Mouse (Mus musculus) NIH3T3 (cell line): ENCODE results near the gene Itih5.
A peak's percentile ranks its signal among the peaks of the same experiment; 100 is the strongest.

Source experiments
- DNase-seq: peaks from one replicate; pipeline ENCODE4 v3.0.0-alpha.2; 2012; ENCODE audit warnings: low read depth

The Itih5 gene

GRCm38 (mm10) chr2:10168016-10168415 lies 14.6 kb downstream of the Itih5 start:
- DNase-seq = no peak

DNA sequence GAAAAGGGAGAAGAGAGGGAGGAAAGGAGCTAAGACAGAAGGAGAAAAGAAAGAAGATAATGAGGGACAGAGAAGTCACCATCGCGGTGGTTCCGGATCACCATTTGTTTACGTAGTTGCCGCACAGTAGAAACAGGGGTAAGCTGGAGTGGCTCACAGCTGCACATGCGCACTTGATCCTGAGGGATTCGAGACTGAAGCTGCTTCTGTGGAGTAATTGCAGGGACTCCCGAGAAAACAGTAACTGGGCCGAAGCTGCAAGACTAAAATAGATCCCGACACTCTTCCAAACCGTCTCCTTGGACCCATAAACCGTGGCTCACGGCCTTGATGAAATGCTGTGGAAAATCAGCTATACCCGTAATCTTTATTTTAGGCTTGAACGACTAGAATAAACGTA lies 16.6 kb downstream of the Itih5 start:
- DNase-seq = no peak

- no peak for DNase-seq
Observed at GRCm38 (mm10) chr2:10193553-10193952, 40.2 kb downstream of the Itih5 start.

DNA sequence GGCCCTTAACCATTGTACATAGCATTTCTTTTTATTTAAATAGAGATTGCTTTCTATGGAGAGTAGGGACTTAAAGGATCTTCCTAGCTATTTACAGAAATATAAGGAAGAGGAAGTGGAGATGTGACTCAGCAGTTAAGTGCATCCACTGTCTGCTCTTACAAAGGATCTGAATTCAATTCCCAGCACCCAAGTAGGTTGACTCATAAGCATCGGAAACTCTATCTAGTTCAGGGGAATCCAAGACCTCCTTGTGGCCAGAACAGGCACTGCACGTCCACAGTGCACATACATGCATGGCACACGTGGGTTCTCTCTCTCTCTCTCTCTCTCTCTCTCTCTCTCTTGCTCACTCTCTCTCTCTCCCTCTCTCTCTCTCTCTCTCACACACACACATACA lies 41.8 kb downstream of the Itih5 start:
- DNase-seq = no peak

GRCm38 (mm10) chr2:10199326-10199725 lies 46.0 kb downstream of the Itih5 start:
- DNase-seq = peak; percentile 53

DNA sequence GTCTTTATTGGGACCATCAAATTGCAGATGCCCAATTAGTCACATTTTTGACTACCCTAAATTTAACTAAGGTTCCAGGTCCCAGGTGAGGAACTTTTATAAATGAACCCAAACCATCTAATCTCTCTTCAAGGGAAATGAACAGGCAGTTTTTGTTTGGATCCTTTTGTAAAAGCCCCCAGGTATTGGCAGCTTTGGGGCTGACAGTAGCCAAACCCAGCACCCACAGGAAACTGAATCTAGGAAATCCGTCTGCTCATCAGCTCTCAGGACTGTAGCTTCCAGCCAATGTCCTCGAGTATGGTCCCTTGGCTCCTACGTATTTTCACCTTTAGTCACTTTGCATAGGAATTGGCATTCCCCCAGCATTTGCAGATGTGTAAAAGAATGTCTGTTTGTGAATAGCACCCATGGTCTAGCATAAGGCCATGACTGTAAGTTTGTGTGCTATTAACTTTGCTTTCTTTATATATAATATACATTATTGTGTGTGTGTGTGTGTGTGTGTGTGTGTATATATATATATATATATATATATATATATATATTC lies 47.4 kb downstream of the Itih5 start:
- no peak for DNase-seq

DNA sequence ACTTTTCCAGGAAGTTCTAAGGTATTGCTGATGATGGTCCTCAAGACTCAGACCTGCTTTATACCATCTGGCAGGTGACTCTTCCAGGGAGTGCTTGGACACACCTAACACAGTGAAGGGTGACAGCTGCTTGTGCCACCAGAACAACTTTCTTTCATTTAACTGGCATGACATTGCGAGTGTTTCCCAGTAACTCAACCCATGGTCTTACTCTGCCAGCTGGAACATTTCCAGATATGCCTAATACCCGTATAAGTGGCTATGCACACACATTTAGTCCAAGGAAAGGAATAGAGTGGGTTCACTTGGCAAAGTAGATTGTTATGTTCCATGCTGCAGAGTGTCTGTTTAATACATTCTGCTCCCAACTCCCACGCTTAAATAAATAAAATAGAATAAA lies 50.9 kb downstream of the Itih5 start:
- DNase-seq = no peak

DNA sequence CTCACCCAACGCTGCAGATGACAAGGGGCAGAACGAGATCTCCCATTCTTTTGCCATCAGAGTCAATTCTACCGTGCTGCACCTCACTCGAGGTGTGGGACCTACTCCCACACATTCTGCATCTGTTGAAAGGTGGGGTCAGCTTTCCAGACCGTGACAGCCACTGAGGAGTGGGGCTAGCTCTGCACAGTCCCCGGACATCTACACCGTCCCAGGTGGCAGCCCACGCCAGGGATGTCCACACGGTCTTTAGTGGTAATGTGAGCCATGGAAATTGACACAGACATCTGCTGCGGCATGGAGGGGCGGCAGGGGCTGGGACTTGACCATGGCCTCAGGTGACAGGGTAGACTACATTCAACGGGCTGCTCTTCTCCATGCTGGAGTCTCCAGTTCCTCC lies 60.1 kb downstream of the Itih5 start:
- DNase-seq = no peak

DNA sequence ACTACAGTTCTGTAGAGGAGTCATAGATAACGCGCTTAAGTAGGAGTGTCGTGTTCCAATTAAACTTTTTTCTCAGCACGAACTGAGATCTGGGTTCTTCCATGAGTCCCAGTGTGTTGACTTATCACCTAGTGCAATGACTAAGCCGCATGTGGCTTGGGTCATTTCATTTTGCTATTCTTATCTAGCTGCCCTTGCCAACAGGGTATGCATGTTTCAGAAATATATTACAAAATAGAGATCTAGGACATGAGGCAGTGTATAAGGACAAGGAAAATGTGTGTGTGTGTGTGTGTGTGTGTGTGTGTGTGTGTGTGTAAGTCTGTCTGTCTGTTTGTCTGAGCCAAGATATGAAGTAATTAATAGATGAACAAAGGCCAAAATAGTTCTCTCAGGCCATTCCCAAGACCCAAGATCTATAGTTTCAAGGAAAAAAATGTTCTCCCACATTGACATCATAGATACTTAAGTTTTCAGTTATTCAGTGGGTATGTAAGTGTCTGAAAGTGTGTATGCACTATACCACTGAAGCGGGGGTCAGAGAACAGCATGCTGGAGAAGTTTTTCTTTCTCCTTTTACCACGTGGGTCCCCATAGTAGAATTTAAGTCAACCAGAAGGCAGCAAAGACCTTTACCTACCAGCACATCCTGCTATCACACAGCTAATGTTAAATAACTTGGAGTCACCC lies 62.6 kb downstream of the Itih5 start:
- no peak for DNase-seq

GRCm38 (mm10) chr2:10216566-10217247 lies 63.3 kb downstream of the Itih5 start:
- DNase-seq = no peak

- peak; percentile 7 for DNase-seq
Observed at GRCm38 (mm10) chr2:10221862-10222261, 68.5 kb downstream of the Itih5 start.

GRCm38 (mm10) chr2:10226907-10227306 lies 73.5 kb downstream of the Itih5 start:
- DNase-seq = no peak

DNA sequence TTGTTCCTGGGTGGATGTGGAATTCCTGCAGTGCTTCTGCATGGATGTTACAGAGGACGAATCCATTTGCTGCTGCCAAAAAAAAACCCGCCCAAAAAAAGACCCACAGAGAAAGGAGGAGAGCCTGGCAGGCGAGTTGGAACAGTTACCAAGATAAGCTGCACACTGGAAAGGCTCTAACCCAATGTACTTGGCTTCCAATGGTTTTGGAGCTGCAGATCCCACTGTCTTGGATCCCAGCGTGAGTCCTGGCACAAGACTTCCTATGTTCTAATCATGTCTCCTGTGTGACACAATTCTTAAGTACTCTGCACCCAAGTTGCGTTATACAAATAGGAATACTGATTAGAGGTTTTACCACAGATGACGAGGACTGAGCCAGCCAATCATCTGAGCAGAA lies 78.6 kb downstream of the Itih5 start:
- DNase-seq = no peak

DNA sequence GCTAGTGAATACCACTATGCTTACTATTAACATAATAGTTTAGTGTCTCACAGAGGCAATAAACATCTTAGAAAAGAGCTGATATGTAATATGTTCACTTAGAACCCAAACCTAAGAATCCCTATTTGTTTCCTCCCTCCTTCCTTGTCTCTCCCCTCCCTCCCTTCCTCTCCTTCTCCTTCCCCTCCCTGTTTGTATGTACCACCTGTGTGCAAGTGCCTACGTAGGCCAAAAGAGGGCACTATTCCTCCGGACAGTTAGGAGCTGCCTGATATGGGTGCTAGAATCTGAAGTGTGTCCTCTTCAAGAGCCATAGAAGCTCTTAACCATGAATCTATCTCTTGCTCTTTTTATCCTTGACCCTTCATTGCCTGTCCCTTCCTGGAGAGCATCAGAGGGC lies 83.2 kb downstream of the Itih5 start:
- DNase-seq = no peak

GRCm38 (mm10) chr2:10242970-10243369 lies 89.6 kb downstream of the Itih5 start:
- DNase-seq = no peak

DNA sequence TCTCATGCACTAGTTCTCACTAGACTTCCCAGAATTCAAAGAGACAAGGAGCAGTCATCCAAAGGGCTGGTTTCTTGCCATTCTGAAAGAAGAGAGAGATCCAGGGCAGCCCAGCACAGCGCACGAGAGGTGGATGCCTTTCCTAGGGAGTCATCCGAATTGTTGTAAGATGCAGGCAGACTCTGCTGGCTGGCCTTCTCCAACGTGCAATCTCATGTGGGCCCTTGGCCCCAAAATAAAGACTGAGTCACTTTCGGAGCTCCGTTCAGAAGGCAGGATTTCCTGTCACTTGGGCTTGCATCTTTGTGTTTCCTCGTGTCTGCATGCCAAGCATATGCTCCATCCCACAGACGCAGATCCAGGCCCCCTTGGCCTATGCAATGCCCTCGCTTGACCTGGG lies 97.1 kb downstream of the Itih5 start:
- peak; percentile 86 for DNase-seq

DNA sequence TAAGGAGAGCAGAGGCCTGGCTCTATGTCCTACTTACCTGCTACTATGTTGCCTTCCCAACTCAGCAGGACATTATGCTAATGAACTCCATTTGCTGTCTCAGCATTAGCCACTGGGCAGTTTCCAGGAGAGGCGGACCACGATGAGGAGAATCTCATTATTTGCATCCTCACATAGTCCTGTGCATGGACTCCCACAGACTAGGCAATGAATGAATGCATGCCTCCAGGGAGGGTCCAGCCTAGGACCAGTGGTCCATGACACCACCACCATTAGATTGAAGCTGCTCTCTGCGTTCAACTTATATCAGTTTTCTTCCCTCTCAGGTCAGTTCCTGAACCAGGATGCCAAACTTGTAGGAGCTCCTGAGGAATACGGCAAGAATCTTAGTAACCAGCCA lies 97.6 kb downstream of the Itih5 start:
- no peak for DNase-seq

- DNase-seq = no peak
Observed at GRCm38 (mm10) chr2:10251466-10251865, 98.1 kb downstream of the Itih5 start.

GRCm38 (mm10) chr2:10252016-10252415 lies 98.6 kb downstream of the Itih5 start:
- DNase-seq = no peak

DNA sequence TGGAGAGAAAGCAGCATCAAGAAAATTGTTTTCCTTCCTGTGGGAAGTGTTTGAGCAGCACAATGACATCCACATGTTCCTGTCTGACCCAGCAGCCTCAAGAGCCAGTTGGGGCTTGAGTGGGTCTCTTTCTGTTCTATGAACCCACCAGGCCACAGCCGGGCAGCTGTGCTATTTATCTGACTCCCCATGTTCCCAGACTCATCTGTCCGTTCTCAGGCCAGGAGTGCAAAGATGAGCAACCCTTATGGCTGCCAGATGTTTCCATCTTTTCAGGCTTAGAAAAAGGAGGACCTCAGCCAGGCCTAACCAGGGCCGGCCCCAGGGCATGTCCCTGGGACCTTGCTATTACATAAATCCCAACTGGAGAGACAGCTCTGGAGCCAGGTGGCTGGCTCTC lies 100.0 kb downstream of the Itih5 start:
- DNase-seq = peak; percentile 11

DNA sequence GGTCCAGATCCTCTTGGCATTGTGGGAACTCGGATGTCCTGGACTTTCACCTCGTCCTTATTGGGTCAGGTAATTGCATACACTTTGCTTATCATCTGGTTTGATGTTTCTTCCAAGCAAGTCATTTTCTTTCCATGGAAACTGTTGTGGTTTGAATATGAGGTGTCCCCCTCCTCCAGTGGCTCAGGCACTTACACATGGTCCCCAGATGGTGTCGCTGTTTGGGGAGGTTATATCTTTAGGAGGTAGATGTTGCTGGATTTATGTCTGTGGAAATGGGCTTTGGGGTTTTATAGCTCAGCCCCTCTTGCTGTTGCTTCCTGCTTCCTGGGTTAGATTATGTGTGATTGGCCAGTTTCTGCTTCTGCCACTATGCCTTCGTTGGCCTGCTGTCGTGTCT lies 103.6 kb downstream of the Itih5 start:
- DNase-seq = no peak

DNA sequence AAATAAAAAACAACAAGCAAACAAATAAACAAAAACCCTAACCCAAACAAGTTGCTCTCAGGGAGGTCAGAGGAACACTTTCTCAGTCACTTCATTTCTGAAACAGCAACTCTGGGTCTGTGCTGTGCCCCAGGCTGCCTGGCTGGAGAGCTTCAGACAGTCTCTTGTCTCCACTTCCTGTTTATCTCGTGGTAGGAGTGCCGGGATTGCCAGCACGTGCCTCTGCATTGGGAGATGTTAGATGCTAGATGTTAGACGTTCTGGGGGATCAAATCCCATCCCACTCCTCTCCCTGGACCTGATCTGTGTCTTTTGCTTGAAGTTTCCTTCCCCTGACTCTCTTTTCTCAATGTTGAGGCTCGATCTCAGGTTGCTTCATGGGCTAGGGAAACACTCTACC lies 104.9 kb downstream of the Itih5 start:
- DNase-seq = no peak

- DNase-seq = no peak
Observed at GRCm38 (mm10) chr2:10260109-10260508, 106.7 kb downstream of the Itih5 start.

DNA sequence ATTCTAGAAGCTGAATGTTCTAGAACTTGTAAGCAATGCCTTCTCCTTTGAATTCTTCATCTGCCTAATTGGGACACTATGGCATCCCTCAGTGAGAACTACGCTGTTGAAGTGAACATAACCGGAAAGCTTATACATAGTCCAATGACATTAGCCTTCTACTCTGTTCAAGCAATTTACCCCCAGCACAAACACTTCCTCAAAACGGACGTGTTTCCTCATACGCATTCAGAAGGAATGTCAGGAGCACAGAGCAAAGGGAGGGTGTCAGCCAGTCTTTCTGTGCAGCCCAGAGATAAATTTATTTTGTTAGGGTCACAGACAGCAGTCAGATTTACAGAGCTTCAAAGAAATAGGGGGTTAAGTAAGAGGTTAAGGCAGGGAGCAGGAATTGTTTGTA lies 108.0 kb downstream of the Itih5 start:
- no peak for DNase-seq
